Mouse (Mus musculus) hindbrain, postnatal 0 days (tissue): Measurements from ENCODE around the gene Plekhs1. TPM values are rescaled to one million over a fixed set of nuclear protein-coding genes. Genes with fewer than 3 reads are reported as not detected.

Experiments used
- ATAC-seq: fragments of 200-750 bp; cut with Nextera tagmentation; 2 replicates; pipeline ENCODE4 v1.8.0; 2017; ENCODE audit warnings: mild to moderate bottlenecking, moderate TSS enrichment, moderate library complexity
- DNase-seq: peaks from one replicate; pipeline ENCODE4 v3.0.0-alpha.2; 2015; ENCODE audit warnings: low spot score
- H3K27ac ChIP-seq: fragments of 300-500 bp; sonication (generic); 2 replicates; pipeline ENCODE4 v1.5.1; 2014; ENCODE audit warnings: mild to moderate bottlenecking
- H3K27me3 ChIP-seq: fragments of 300-500 bp; sonication (generic); 2 replicates; pipeline ENCODE4 v1.6.1; 2014; ENCODE audit warnings: low read length, mixed read lengths; ENCODE audit not compliant: insufficient read depth
- H3K36me3 ChIP-seq: fragments of 300-500 bp; sonication (generic); 2 replicates; pipeline ENCODE4 v1.6.1; 2014; ENCODE audit warnings: low read length, mixed read lengths; ENCODE audit not compliant: insufficient read depth
- H3K4me1 ChIP-seq: fragments of 300-500 bp; sonication (generic); 2 replicates; pipeline ENCODE4 v1.6.1; 2014; ENCODE audit warnings: antibody characterized with exemption, low read length, mixed read lengths; ENCODE audit not compliant: insufficient read depth
- H3K4me2 ChIP-seq: fragments of 300-500 bp; sonication (generic); 2 replicates; pipeline ENCODE4 v1.6.1; 2014; ENCODE audit warnings: low read depth, mild to moderate bottlenecking, low read length, moderate library complexity, mixed read lengths
- H3K4me3 ChIP-seq: fragments of 300-500 bp; sonication (generic); 2 replicates; pipeline ENCODE4 v1.5.1; 2014; ENCODE audit warnings: low read length
- H3K9ac ChIP-seq: fragments of 300-500 bp; sonication (generic); replicated peaks from 2 replicates; pipeline ENCODE4 v1.6.1; 2014; ENCODE audit warnings: mild to moderate bottlenecking, low read length, moderate library complexity, mixed read lengths
- H3K9me3 ChIP-seq: fragments of 300-500 bp; sonication (generic); 2 replicates; pipeline ENCODE4 v1.6.1; 2016; ENCODE audit warnings: low read length, mixed read lengths
- CTCF ChIP-seq: IDR thresholded peaks from 2 replicates; pipeline ENCODE4 v1.5.1; 2016; ENCODE audit warnings: antibody characterized with exemption, control low read depth, low read depth
- WGBS: fragments of 180-500 bp; shearing (Covaris S2); extraction: QIAGEN DNeasy Blood & Tissue Kit; methylation state at CpG from one replicate; pipeline ENCODE4 v1.1.7; 2014; 5-methylcytosine and 5-hydroxymethylcytosine counted together
- polyA plus RNA-seq: library from polyadenylated mRNA; unstranded; fragments of >200 nt; fragmentation: Nextera tagmentation; extraction: Ambion mirVana; gene quantifications from 2 replicates; pipeline ENCODE4 v1.2.1, GENCODE M21; 2015
- total RNA-seq: library from RNA; depleted of rRNA; stranded (reverse); fragments of >200 nt; gene quantifications from 2 replicates; pipeline ENCODE4 v1.2.3, GENCODE M21; 2014

Gene Plekhs1
- total and polyA plus RNA-seq, 2 experiments from 2014 or later: 0.24 TPM; not detected in 1

DNA sequence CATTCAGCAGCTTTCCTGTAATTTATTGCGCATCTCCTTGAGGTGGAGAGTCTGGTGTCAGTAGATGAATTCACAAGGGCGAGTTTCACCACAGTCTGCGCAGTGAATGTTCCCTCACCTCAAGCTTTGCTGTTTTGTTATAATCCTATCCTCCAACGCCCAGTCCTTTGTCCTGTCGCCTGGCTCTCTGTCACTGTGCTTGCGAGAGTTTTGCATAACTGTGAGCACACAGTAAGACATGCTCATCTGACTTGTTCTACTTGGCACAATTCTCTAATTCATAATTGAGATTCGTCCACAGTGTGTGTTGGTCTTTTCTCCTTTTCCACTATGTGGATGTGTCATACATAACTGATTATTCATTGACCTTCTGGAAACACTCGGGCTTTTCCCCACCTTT, 5.0 kb downstream of the Plekhs1 start:
- H3K36me3 ChIP-seq: no peaks in the 10 kb centered on the region
- H3K9ac ChIP-seq: no peak overlapping the region
- ATAC-seq (0 out of 2 replicates have a peak, but pooled peaks have one; percentile 38), DNase-seq (no peak)
- no peaks in the 10 kb centered on the region for H3K9me3 ChIP-seq
- 65% methylated on average over 8 of the region's 8 CpGs for whole genome bisulfite sequencing
- no peak overlapping the region for H3K4me3 ChIP-seq
- H3K27me3 ChIP-seq: no peaks in the 10 kb centered on the region
- TF ChIP-seq CTCF: no peak
- H3K4me2 ChIP-seq: no peak overlapping the region
- H3K27ac ChIP-seq: no peak overlapping the region
- H3K4me1 ChIP-seq: no peaks in the 10 kb centered on the region

DNA sequence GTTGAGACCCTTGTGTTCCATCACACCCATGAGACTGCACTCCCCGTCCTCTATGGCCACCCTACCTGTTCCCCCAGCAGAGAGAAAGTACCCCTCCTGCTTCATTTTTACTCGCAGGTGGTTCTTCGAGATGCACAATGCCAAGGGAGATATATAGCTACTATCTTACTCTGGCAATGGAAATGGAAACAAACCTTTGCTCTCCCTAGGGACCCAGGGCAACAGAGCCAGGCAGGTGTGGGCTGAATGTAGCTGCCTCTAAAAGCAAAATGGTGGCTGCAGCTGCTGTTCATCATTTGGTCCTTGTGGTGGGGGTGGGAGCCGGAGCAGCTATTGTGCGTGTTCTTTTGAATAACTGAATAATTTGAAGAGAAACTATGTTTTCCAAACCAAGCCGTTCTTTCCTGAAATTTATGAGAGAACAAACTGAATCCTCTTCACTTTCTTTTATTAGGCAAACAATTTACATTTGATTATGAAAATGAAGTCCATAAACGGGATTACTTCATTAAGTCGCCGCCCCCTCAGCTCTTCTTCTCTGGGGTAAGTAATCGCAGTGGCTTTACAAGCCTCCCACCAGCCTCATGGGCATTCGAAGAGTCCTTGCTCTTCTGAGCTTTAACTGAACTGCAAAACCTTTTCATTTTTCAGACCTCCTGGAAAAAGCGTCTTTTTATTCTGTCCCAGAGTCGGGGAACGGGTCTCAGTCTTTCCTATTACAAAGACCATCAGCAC, 9.0 kb downstream of the Plekhs1 start:
- Histone ChIP-seq H3K9ac (no peak overlapping the region), H3K27me3 (no peaks in the 10 kb centered on the region), H3K4me1 (no peaks in the 10 kb centered on the region), H3K9me3 (no peaks in the 10 kb centered on the region), H3K27ac (no peak overlapping the region), H3K36me3 (no peaks in the 10 kb centered on the region), H3K4me3 (no peak overlapping the region), H3K4me2 (no peak overlapping the region)
- no peak for TF ChIP-seq CTCF
- ATAC-seq (no peak), DNase-seq (no peak)
- 80% methylated on average over 14 of the region's 14 CpGs for WGBS

DNA sequence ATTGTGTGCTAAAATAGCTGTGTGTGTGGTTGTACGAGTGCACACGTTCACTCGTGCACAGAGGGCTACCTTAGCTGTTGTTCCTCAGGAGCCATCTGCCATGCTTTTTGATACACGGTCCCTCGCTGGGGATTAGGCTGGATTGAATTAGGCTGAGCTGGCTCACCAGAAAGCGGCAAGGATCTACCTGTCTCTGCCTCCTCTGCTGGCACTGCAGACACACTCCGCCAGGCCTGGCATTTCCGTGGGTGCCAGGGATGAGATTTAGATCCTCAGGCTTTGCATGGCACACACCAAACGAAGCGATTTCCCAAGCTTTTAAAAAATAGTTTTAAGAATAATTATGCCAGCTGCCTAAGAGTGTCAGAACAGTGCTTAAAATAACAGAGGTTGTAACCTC, 10.5 kb downstream of the Plekhs1 start:
- H3K4me3 ChIP-seq: no peak overlapping the region
- DNase-seq (no peak), ATAC-seq (no peak)
- no peak overlapping the region for H3K9ac ChIP-seq
- H3K4me1 ChIP-seq: no peaks in the 10 kb centered on the region
- TF ChIP-seq CTCF: no peak
- no peaks in the 10 kb centered on the region for H3K27me3 ChIP-seq
- H3K36me3 ChIP-seq: no peaks in the 10 kb centered on the region
- no peaks in the 10 kb centered on the region for H3K9me3 ChIP-seq
- WGBS: 69% methylated on average over 10 of the region's 10 CpGs
- H3K27ac ChIP-seq: peak overlapping the region; percentile 7; the same call in 1 of the 2 replicates
- no peak overlapping the region for H3K4me2 ChIP-seq

DNA sequence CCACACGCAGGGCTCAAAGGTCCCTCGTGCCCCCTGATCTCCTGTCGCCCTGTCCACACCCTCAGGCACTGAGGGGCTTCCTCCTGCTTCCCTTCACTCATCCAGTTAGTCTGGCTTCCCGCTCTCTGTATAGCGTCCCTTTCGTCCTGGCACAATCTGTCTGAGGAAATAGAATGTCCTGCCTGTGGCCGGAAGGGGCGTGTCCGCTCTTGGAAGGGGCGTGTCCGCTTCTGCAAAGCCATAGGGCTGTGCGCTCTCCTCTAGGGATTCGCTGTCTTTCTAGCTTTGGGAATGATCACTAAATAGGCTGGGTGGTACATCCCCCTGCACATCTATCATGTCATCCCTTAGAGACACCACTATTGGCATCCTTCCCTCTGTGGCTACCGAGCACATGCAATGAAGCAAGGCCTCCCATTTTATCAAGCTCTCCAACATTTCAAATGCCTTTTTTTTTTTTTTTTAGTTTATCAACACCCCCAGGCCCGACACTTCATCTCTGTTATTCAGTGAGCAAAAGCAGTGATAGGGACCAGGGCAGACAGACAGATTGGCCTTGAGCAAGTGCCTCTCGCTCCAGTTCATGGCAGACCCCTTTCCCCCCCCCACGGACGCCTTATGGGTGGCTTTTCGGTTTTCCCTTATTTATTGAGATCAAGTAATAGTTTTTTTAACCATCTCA, 13.6 kb downstream of the Plekhs1 start:
- no peak overlapping the region for H3K9ac ChIP-seq
- no peak for TF ChIP-seq CTCF
- H3K27me3 ChIP-seq: no peaks in the 10 kb centered on the region
- no peak overlapping the region for H3K4me3 ChIP-seq
- DNase-seq (no peak), ATAC-seq (peak; percentile 52; the same call in 1 of the 2 replicates)
- WGBS: 55% methylated on average over 19 of the region's 19 CpGs
- H3K36me3 ChIP-seq: no peaks in the 10 kb centered on the region
- H3K9me3 ChIP-seq: no peaks in the 10 kb centered on the region
- H3K4me2 ChIP-seq: no peak overlapping the region
- no peak overlapping the region for H3K27ac ChIP-seq
- H3K4me1 ChIP-seq: no peaks in the 10 kb centered on the region

DNA sequence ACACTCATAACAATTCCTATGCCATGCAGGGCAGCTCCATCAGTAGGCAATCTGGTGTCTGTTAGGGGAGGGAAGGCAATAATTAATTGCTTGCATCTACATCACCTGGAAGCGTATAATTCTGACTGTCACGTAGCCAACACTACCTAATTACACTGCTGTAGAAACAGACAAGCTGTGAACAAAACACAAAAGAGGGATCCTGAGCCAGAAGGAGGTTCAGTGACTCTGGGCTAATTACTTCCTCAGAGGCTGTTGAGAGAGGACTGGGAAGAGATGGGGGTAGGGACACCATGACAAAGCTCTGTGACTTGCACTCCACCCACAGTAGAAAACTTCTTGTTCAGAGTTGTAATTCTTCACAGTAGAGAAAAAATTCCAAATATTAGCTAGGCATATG, 15.1 kb downstream of the Plekhs1 start:
- Histone ChIP-seq H3K9me3 (no peaks in the 10 kb centered on the region), H3K4me2 (no peak overlapping the region), H3K36me3 (no peaks in the 10 kb centered on the region), H3K27ac (no peak overlapping the region), H3K9ac (no peak overlapping the region), H3K4me3 (no peak overlapping the region), H3K27me3 (no peaks in the 10 kb centered on the region), H3K4me1 (no peaks in the 10 kb centered on the region)
- ATAC-seq (peak; percentile 46; the same call in 1 of the 2 replicates), DNase-seq (peak; percentile 62)
- WGBS: 30% methylated on average over 2 of the region's 2 CpGs
- TF ChIP-seq CTCF: no peak

DNA sequence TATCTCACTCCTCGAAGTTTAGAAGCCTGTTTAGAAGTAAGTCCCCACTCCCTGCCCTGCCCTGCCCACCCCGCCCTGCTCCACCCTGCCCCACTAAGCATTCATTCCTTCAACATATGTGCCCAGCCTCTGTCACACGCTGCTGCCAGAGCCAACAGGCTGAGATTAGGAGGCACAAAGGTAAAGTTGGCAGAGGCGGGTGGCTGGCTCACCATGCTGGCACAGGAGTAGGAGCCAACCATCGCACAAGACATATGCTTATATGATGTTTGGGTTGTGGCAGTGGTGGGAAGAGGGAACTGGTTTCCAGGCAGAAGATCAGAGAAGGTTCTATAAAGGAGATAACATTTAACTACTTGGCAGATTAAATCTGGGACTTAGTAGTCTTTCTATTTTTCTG, 15.8 kb downstream of the Plekhs1 start:
- TF ChIP-seq CTCF: no peak
- no peaks in the 10 kb centered on the region for H3K9me3 ChIP-seq
- no peak for ATAC-seq
- 66% methylated on average over 5 of the region's 5 CpGs for WGBS
- no peaks in the 10 kb centered on the region for H3K4me1 ChIP-seq
- H3K36me3 ChIP-seq: no peaks in the 10 kb centered on the region
- H3K27ac ChIP-seq: no peak overlapping the region
- H3K9ac ChIP-seq: no peak overlapping the region
- DNase-seq: no peak
- no peak overlapping the region for H3K4me2 ChIP-seq
- H3K4me3 ChIP-seq: no peak overlapping the region
- H3K27me3 ChIP-seq: no peaks in the 10 kb centered on the region

DNA sequence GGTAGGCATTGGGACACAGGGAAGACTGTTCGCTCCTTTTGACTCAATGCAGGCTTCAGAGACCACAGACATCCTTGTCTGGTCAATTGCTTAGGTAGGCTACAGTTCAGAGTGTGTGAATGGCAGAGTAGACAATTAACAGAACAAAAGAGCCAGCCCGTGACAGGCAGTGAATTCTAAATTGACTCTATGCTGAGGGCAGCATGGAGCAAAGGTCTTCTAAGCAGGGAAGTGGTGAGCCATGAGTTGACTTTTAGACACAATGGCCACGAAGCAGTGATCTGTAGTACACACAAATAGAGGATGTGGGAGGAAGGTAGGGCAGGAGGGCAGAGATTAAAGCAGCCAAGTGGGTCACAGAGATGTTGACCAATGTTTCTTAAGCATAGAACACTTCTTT, 16.4 kb downstream of the Plekhs1 start:
- ATAC-seq (no peak), DNase-seq (no peak)
- Histone ChIP-seq H3K4me1 (no peaks in the 10 kb centered on the region), H3K4me3 (no peak overlapping the region), H3K4me2 (no peak overlapping the region), H3K27me3 (no peaks in the 10 kb centered on the region), H3K9me3 (no peaks in the 10 kb centered on the region), H3K9ac (no peak overlapping the region), H3K36me3 (no peaks in the 10 kb centered on the region), H3K27ac (no peak overlapping the region)
- 35% methylated on average over 3 of the region's 3 CpGs for WGBS
- no peak for TF ChIP-seq CTCF
